Mouse (Mus musculus) heart, adult 18-20 months (tissue): ENCODE measurements around the gene Nova1. TPM values are rescaled to one million over a fixed set of nuclear protein-coding genes. Genes with fewer than 3 reads are reported as not detected.

Experiments used
- DNase-seq, 2 experiments: peaks; one replicate each; pipeline ENCODE4 v3.0.0; 2021 to 2022; ENCODE audit warnings: mixed read lengths in 1 of 2
- long read RNA-seq, 2 experiments: library from polyadenylated mRNA; stranded (forward); transcript quantifications; one replicate each; pipeline ENCODE4 v2.0.0; 2021
- total RNA-seq, 2 experiments: library from RNA; stranded (reverse); gene quantifications; 2 replicates each; pipeline ENCODE4 v1.2.3; 2021

The Nova1 gene
- total RNA-seq, result 1 to 10 TPM; 2.2 to 4.0 TPM
- long read RNA-seq, experiment 1, full-length matches to known transcripts, result 2 of 9 reads
- long read RNA-seq, experiment 1, partial matches to known transcripts, result 0 of 9 reads
- long read RNA-seq, experiment 1, other reads (novel, unspliced or antisense), result 7 of 9 reads
- long read RNA-seq, experiment 2, partial matches to known transcripts, result 0 of 4 reads
- long read RNA-seq, experiment 2, other reads (novel, unspliced or antisense), result 4 of 4 reads

DNA sequence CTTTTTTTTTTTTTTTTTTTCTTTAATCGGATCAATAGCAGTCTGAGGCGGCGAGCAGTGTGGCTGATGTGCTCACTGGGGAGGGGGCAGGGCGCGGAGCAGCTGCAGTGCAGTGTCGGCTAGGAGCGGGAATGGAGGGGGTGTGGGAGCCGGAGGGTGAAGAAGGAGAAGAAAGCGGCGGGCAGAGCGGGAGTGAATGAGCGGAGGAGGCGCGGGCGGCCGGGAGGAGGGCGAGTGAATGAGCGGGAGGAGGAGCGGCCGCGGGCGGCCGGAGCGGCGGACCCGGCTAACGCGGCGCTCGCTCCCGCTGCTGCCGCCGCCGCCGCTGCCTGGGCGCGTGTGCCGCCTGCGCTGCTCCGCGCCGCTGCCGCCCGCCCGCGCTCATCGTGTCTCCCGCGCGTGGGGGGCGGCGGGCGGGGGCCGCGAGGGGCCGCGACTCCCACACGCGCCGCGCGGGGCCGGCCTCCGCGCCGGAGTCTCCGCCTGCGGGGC lies at the start of gene Nova1:
Gene Nova1 (minus strand): TSS at position 74 of the 492 bp plus-strand sequence.
- peak; percentile 72 to 79 for DNase-seq

DNA sequence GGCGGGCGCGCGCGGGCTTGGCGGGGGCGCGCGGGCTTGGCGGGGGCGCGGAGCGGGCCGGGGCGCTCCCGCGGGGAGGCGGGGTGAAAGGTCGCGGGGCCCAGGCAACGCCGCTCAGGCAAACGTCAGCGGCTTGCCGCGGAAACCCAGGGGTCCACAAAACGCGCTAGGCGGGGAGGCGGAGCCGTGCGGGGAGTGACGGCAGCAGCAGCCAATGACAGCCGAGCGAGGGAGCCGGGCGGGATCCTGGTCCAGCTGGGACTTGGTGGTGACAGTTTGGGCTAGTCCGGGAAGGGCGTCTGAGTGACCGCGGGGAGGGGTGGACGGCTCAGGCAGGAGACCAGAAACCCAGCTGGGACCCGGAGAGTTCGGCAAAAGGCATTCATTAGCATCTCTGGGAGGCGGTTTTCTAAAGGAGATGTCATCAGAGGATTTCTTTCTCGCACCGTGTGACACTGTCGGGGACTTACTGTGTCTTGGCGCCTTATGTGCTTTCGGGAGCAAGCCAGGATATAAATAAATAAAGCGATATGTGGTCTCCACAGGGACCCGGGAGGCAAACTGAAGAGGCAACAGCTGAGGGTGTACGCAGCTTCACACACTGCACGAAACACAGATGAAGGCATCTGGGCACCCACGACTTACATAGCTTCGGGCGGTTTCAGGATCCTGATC lies 756 bp upstream of the Nova1 start:
- peak; percentile 97 for DNase-seq

DNA sequence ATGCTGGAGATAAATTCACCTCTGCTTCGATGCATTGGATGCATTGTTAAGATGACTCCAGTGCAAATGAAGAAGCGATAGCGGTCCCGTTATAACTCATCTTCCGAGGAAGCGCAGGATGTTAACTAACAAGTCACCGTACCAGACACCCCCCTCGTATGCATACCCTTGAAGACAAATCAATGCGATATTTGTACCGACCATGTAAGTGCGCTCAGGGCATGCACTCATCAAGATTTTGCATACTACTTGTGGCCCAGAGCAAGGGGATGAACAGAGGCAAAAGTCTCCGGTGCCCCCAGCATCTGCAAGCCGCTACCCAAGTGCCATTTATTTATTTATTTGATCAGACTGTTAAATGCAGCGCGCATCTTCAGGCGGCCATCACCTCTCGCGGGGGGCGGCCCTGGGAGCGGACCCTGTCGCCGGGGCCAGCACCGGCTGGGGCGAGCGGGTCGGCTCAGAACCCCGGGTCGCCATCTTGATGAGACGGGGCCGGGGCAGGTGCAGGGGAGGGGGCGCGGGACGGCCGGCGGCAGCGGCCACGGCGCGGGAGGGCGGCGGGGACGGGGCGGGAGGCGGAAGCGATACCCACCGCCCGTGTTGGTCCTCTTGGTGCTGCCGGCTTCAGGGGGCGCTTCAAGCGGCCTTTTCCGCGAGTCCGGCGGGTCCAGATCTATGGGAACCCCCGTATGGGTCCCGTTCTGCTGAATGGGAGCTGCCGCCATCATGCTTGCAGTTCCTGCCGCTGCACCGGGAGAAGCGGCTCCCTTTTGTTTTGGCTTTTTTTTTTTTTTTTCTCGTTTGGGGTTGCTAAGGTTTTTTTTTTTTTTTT lies 491 bp downstream of the Nova1 start:
- DNase-seq, result peak; percentile 23 to 50

DNA sequence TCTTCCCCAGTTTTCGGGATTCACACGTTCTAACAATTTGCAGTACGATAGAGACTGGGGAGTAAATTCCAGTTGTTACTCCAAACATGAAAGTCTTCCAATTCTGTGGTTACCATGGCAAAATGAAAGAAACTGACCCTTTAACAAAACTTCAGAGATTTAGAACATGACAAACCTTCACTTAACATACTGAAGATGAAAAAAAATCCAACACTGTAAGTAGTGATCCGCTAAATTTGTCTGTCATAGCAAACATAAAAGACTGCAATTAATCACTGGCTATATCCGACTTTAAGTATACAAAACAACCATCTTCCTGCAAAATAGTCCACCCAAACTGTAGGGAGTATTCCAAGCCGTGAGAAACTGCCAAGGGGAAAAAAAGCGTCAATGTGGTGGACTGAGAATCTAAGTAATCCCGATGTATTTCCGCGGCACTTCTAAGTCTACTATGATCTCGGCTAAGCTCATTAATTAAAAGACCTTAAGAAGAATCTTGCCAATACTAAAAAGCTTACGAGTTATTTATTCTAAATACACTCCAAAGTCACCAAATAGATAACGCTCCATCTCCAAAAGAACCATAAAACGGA lies 1.4 kb downstream of the Nova1 start:
- peak; percentile 22 to 32 for DNase-seq

DNA sequence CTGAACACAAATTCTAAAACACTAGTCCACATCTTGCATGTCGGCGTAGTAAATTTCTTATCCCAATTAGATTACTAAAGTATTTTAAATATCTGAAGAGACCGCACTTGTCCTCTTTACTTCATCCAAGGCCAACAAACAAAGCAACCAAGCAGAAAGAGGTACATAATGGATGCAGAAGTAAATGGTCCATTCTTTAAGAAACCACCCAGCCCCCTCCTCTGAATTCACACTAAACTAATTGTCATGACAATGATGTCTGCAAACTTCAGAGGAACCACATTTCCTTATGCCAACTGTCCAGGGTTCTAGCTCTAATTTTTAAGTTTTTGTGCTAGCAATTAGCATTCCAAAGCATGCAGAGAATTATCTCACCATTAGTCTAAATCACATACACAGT lies 2.4 kb downstream of the Nova1 start:
- DNase-seq, result no peak

DNA sequence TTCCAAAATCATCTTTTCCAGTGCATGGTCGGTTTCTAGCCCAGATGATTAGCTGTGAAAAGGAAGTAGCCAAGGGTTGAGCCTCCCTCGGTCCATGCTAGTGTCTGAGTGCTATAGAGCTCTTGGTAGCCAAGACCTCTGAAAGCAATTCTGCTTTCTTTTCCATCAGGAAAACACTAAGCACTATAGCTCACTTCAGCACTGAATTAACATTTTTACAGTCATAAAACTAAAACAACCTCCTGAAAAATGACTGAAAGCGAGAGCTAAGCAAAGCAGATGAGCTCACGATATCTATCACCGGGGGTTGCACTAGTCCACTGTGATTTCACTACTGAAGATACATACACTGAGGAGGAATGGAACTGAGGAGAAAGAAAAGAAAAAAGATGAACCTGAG lies 3.0 kb downstream of the Nova1 start:
- no peak for DNase-seq

DNA sequence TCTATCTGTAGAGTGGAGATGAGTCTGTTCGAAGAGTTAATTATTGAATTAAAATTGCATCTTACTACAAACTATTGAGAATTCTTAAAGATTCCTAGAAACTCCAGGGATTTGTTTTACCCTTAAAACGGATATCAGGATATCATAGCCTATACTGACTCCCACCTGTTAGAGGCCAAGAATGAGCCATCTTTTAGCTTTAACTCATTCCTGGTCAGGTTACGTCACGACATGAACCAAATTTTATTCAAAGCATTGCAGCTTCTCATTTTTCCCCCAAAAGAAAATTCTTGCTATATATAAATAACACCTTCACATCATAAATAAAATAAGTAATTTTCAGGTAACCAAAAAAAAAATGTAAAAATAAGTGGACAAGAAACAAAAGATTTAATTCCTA lies 3.9 kb downstream of the Nova1 start:
- DNase-seq, result no peak

DNA sequence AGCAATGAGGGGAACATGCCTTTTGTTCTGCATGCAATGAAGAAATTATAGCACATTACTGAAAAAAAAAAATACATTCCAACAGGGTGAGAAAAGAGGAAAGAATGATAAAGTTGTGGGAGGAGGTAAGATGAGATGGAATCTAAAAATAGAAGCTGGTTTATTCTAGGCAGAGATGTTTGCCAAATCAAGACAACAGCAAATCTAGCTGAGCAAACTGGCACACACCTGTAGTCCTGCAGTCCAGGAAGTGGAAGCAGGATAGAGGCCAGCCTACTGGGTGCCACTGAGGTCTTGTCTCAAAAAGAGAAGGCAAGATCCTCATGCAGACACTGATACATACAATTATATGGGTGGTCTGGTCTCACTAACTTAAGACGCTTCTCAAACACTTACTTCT lies 17.4 kb downstream of the Nova1 start:
- DNase-seq, result no peak

DNA sequence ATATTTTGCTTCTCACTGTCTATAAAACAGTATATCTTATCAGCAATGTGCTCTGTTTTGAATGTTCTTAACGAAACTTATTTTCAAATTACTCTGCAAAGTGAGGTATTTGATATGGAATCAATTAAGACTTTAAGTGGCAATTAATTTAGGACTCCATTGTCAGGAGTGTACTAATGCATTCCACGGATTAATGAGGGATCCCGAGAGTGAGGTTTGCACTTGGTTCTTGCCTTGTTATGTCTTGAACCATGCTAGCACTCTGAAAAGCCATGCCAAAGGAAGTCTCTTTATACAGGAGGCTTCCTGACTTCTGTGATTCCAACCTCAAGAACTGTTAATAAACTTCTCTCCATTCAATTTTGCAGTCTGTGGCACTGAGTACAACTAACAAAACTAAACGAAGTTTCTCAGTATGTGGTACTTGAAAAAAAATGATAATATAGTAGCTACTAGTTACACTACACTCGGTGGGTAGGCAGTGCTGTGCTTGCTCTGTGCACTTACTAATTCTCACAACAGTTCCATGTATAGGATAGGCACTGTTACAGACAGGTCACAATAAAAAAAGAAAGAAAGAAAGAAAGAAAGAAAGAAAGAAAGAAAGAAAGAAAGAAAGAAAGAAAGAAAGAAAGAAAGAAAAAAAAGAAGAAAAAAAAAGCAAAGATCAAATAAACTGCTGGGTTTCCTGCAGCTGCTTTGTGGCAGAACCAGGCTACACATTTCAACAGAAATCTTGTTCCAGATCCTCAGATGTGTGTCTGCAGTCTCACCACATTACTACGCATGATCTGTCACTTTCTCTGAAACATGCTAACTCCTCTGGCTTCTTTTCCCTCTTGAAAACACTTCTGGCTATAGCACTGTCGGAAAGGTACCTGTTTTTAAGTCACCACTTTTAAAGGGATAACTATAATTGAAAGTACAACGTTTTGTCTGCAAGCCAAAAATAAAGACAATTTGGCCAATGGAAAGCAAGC lies 36.1 kb downstream of the Nova1 start:
- no peak for DNase-seq

DNA sequence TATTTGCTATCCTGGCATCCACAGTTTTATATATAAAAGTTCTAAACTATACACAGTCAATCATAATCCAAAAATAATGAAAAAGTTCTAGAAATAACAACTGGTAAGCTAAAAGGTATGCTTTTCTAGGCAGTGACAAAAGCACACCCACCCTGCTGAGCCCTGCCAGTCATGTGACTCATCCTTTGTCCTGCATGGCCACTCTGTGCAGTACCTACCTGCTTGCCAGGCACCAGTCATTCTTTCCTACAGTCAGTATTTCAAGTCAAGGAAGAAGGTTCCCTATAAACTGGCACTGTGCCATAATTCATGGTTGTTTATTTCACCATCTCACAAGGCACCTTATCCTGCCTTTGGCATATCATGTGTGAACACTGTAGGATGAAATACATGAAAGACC lies 37.2 kb downstream of the Nova1 start:
- no peak for DNase-seq

DNA sequence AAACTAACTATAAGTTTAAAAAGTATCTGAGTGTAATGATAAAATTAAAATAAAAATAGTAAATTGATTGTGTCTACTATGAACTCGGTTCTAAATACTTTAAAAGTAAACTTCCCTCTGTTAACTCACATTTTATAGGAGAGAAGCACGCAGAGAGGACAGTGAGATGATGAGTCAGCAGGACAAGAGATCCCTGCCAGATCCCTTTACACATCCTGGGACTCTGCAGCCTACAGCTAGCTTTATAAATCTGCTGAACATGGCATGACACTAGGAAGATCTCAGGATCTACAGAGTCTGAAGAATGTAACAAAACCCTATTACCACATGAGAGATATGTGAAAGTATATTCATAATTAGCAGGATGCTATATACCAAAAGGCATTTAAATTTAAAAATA lies 37.7 kb downstream of the Nova1 start:
- DNase-seq, result no peak

DNA sequence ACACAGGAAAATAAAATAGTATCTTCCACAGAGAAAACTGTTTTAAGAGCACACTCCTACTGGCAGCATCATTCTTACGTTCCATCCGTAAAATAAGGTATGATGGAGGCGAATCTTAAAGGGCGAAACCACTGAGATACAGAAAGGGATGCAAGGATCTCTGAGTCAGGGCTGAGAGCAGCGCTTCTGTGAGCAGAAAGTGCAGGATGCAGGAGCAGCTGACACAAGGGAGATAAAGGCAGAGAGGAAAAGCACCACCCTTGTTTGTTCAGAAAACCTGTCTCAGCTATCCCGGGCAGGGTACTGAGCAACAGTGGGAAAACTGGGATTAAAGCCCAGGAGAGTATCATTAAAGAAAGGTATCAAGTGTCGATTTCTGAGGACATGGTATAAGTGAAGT lies 59.3 kb downstream of the Nova1 start:
- DNase-seq, result no peak

DNA sequence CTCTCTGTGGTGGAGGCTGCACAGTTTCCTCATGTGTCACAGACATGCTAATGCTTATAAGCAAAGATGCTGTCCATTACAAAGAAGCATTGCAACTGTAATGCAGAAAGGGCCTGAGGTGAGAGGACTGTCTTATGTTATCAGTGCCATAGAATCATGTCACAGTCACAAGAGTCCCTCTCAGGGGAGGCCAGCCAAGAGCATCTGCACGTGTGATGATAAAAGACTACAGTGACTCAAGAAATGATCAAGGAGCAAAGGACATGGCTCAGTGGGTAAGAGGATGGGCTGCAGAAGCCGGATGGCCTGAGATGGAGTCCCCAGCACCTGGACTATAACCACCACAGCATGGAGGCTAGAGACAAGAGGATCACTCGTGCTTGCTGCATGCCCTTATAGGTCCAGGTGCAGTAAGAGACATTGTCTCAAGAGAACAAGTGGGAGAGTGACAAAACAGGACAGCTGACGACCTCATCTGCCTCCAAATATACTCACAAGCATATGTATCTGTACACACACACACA lies 64.3 kb downstream of the Nova1 start:
- no peak for DNase-seq

DNA sequence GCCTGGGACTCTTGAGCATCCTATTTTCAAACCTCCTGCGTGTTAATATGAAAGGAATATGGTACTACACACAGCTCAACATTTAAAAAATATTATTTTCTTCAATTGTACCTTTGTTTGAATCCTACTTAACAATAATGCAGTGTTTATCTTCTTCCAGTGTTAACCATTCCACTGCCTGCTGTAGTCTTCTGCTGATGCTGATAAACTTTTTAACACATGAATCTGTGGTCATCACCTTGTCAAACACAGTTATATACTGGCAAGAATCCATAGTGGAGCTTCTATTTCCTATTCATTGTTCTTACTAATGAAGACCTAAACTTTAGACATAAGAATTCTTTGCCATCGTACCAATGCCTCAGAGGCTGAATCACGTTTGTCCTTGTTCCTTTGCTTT lies 65.6 kb downstream of the Nova1 start:
- DNase-seq, result no peak

DNA sequence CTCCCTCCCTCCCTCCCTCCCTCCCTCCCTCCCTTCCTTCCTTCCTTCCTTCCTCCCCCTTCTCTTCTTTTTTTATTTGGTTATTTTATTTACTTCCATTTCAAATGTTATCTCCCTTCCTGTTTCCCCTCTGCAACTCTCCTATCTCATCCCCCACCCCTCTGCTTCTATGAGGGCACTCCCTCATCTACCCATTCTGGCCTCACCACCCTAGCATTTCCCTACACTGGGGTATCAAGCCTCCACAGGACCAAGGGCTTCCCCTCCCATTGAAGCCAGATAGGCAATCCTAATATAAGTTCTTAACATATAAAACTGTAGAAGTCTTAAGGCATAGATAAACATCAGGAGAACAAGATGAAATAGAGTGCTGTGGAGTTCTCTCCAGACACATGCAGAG lies 85.5 kb downstream of the Nova1 start:
- no peak for DNase-seq

DNA sequence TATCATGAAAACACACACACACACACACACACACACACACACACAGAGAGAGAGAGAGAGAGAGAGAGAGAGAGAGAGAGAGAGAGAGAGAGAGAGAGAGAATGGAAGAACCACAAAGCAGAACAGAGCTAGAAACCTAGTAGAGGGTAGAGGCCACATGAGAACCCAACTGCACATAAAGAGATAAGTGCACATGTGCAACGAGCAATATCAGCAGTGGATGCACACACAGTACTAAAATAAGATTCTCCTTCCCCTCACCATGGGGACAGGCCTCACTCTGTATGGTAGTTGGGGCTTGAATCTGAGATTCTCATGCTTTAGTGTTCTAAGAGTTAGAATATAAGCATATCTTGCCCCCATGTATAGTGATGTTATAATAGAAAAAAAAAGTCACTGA lies 86.8 kb downstream of the Nova1 start:
- DNase-seq, result no peak

DNA sequence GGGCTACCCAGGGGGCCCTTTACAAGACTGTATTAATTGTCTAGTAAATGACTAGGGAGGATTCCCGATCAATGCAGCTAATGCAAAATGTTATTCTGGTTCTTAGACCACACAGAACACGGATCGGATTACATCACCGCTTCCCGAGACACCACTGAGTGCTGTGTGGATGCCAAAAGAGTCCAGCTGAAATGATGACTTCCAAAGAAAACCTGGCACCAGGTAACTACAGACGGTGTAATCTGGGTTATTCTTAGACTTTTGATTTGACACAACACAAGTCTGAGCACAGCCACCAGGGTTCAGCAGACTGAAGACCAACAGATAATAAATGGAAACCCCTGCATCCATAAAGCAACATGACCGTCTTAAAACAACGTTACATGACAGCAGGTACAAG lies 96.8 kb downstream of the Nova1 start:
- DNase-seq, result no peak

DNA sequence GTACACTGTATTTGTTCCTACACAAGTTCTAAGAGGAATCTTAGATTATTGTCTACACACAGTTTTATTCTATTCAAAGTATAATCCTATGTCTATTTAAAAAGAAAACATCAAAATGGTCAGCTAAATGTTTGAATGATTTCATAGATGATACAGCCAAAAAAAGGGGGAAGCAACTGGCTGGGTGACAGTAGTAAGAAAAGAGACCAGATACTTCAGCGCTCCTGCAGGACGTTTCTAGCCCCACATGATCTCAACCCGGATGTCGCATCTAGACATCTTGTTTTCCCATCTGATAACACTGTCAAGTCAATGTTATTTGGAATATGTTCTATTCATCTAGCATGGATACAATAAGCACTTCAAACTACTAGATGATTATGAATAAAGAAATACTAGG lies 99.7 kb downstream of the Nova1 start:
- no peak for DNase-seq

DNA sequence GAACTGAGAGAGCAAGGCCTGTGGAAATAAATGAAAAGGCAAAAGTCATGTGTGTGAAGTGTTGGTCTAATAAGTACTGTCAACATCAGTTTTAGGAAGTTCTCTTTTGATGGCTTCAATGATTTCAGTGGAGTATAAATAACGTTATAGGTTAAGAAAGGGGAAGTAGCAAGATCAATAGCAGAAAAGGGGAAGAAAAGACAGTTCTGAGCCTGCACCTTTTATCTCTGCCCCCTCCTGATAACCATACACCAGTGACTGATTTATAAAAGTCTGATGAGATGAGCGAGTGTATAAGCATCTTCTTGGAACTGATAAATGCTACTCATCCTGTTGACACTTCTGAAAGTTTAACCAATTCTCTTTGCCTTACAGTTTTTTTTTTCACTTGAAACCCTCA lies 108.6 kb downstream of the Nova1 start:
- DNase-seq, result no peak

DNA sequence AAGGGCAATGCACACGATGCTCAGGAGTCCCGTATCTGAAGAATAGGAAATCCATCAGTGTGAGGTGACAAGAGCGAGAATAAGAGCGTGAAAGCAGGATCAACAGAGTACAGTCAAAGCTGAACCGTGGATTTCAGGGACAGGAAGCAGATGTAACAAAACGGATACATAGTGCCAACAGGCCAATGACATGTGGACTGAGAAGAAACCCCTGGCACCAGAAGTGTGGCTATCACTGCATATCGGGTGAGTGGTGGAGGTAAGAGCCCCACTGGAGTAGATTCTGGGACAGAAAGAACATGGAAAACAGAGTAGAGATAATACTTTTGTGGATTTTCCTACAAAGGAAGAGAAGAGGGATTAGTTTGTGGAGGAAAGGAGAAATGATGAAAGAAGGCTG lies 109.3 kb downstream of the Nova1 start:
- DNase-seq, result no peak

DNA sequence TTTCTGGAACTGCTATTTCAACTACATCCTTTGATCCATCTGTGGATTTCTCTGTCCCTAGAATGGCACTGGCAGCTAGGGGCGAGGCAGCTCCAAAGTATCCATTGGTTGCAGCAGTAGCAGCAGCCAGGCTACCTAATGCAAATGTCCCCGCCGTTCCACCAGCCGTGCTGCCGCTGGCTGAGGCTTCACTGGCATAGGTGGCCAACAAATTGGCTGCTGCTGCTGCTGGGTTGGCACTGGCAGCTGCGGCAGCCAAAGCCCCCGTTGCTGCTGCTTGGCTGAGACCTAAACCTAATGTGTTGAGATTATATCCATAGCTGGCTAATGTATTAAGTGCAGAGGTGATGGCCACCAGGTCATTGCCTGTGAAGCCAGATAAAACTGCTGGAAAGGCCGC lies 118.5 kb downstream of the Nova1 start:
- DNase-seq, result no peak
